Mouse (Mus musculus) lung, adult 2 months (tissue): ENCODE measurements around the gene Gmnn.

Source experiments
- CTCF ChIP-seq: fragments of 200-500 bp; IDR thresholded peaks from 2 replicates; pipeline ENCODE4 v1.5.1; 2011; ENCODE audit warnings: mild to moderate bottlenecking, low read length, control low read depth; ENCODE audit not compliant: insufficient read depth
- POLR2A ChIP-seq: fragments of 200-500 bp; IDR thresholded peaks from 2 replicates; pipeline ENCODE4 v1.6.1; 2011; ENCODE audit warnings: low read depth, mild to moderate bottlenecking, control low read depth, low read length, borderline replicate concordance; ENCODE audit errors: extremely low read depth

- no peak for TF ChIP-seq POLR2A
- no peak for TF ChIP-seq CTCF
Observed at GRCm38 (mm10) chr13:24759451-24759850, 2.3 kb downstream of the Gmnn start.
